Mouse (Mus musculus) liver, postnatal 0 days (tissue): ENCODE measurements at regions not wholly inside any gene's neighbourhood (a gene's known extent, or its start where the extent isn't known, plus 50 kb on each side); places are given as distances from the start of the nearest gene placed in this dataset.

Experiments
- ATAC-seq: fragments of 200-750 bp; cut with Nextera tagmentation; 2 replicates; pipeline ENCODE4 v1.8.0; 2017; ENCODE audit warnings: mild to moderate bottlenecking, moderate library complexity
- DNase-seq: peaks from one replicate; pipeline ENCODE4 v3.0.0-alpha.2; 2016
- H3K27ac ChIP-seq: fragments of 300-500 bp; sonication (generic); 2 replicates; pipeline ENCODE4 v1.5.1; 2014; ENCODE audit warnings: antibody characterized with exemption, moderate library complexity, mild to moderate bottlenecking, low read depth
- H3K27me3 ChIP-seq: fragments of 300-500 bp; sonication (generic); 2 replicates; pipeline ENCODE4 v1.6.1; 2014; ENCODE audit warnings: low read length, control low read depth, mixed read lengths; ENCODE audit not compliant: insufficient read depth
- H3K36me3 ChIP-seq: fragments of 300-500 bp; sonication (generic); replicated peaks from 2 replicates; pipeline ENCODE4 v1.6.1; 2014; ENCODE audit warnings: mild to moderate bottlenecking, control low read depth, low read length, moderate library complexity, mixed read lengths; ENCODE audit not compliant: insufficient read depth
- H3K4me1 ChIP-seq: fragments of 300-500 bp; sonication (generic); 2 replicates; pipeline ENCODE4 v1.6.1; 2014; ENCODE audit warnings: antibody characterized with exemption, mild to moderate bottlenecking, control low read depth; ENCODE audit not compliant: insufficient read depth
- H3K4me2 ChIP-seq: fragments of 300-500 bp; sonication (generic); 2 replicates; pipeline ENCODE4 v1.6.1; 2014; ENCODE audit warnings: low read depth, mild to moderate bottlenecking, low read length, moderate library complexity, mixed read lengths
- H3K4me3 ChIP-seq: fragments of 300-500 bp; sonication (generic); 2 replicates; pipeline ENCODE4 v1.5.1; 2014; ENCODE audit warnings: low read depth, low read length
- H3K9ac ChIP-seq: fragments of 300-500 bp; sonication (generic); replicated peaks from 2 replicates; pipeline ENCODE4 v1.6.1; 2014; ENCODE audit warnings: mild to moderate bottlenecking, moderate library complexity
- H3K9me3 ChIP-seq: fragments of 300-500 bp; sonication (generic); 2 replicates; pipeline ENCODE4 v1.6.1; 2016; ENCODE audit warnings: mild to moderate bottlenecking, control low read depth, low read length, mixed read lengths
- CTCF ChIP-seq: sonication (generic); IDR thresholded peaks from 2 replicates; pipeline ENCODE4 v1.5.1; 2016; ENCODE audit warnings: antibody characterized with exemption, low read depth
- EP300 ChIP-seq: IDR thresholded peaks from 2 replicates; pipeline ENCODE4 v1.6.1; 2016; ENCODE audit warnings: antibody characterized with exemption, low read depth, mild to moderate bottlenecking
- WGBS: fragments of 180-500 bp; shearing (Covaris S2); extraction: QIAGEN DNeasy Blood & Tissue Kit; methylation state at CpG from one replicate; pipeline ENCODE4 v1.1.7; 2014; ENCODE audit not compliant: insufficient replicate concordance; 5-methylcytosine and 5-hydroxymethylcytosine counted together

DNA sequence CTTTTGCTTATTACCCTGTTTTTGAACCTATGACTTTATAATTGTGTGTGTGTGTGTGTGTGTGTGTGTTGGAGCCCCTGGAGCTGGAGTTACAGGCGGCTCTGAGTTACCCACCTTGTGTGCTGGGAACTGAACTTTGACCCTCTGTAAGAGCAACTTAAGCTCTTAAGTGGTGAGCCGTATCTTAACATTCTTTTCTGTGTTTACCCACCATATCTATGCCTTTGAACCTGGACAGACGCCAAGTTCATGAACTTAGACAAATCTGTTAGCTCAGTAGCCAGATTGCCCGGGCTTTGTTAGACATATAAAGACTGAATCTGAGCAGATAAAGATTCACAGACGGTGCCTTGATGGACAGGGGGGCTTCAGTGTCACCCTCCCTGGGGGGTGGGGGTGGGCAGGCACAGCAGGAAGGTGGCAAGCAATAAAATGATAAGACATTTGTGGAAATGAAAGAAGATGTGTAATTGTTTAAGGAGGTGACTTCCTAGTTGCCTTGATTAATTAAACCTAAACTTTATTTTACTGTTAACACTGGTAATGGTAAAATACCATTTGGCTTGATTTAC, 58.1 kb upstream of the Rasl11b start:
- H3K36me3 ChIP-seq, result no peaks in the 10 kb centered on the region
- no peaks in the 10 kb centered on the region for H3K27me3 ChIP-seq
- ATAC-seq, result no peak
- TF ChIP-seq CTCF, result no peak
- no peak for TF ChIP-seq EP300
- no peak overlapping the region for H3K4me3 ChIP-seq
- no peaks in the 10 kb centered on the region for H3K9me3 ChIP-seq
- 43% methylated on average over 5 of the region's 5 CpGs for WGBS
- no peak overlapping the region for H3K4me2 ChIP-seq
- H3K4me1 ChIP-seq, result peaks cover 4% of the 10 kb centered on the region; the same call in 1 of the 2 replicates
- H3K27ac ChIP-seq, result no peak overlapping the region
- no peak overlapping the region for H3K9ac ChIP-seq
- no peak for DNase-seq

DNA sequence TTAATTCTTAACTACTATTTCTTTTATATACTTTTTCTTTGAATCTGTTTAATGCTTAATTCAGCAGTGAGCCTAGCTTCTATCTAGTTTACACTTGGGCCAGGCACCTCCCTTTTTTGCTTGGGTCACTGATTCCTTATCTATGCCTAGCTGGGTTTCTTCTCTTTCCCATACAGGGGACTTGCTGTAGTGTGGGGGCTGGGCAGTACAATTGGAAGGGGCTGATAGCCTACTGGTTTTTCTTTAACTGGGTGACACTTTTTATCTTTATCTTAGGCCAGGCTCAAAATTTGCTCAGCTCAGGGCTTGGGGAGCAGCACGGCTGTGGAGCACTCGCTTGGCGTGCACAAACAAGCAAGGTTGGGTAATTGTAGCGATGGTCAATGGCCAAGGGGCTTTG, 51.1 kb upstream of the Rasl11b start:
- Histone ChIP-seq H3K4me1 (0 out of 2 replicates have a peak, but pooled peaks cover 4% of the 10 kb centered on the region), H3K9ac (no peak overlapping the region), H3K9me3 (no peaks in the 10 kb centered on the region), H3K4me2 (no peak overlapping the region), H3K27ac (no peak overlapping the region), H3K4me3 (no peak overlapping the region), H3K27me3 (no peaks in the 10 kb centered on the region), H3K36me3 (no peaks in the 10 kb centered on the region)
- no peak for ATAC-seq
- DNase-seq, result no peak
- TF ChIP-seq CTCF, result no peak
- TF ChIP-seq EP300, result no peak
- WGBS, result 40% methylated on average over 4 of the region's 4 CpGs

DNA sequence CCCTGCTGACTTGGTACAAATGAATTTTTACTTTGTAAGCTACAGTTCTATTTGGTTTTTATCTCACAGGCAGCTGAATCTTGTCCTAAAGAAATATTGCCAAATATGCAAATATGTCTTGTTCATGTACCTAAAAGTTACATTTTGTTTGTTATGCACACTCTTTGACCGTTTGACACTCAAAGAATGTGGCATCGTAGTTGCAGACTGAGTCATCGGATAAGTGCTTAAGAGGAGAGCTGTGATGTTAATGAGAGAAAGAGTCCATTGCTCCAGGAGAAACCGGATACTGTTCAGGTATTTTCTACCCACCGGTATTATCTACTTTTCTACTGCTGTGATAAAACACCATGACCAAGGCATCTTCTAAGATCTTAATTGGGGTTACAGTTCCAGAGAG, 50.3 kb upstream of the Rasl11b start:
- no peak for ATAC-seq

More for the DNA sequence above, 50.3 kb upstream of the Rasl11b start:
- WGBS, result 67% methylated on average over 5 of the region's 5 CpGs
- no peak overlapping the region for H3K27ac ChIP-seq
- H3K4me1 ChIP-seq, result 0 out of 2 replicates have a peak, but pooled peaks cover 4% of the 10 kb centered on the region
- no peak for TF ChIP-seq CTCF
- TF ChIP-seq EP300, result no peak
- no peak overlapping the region for H3K9ac ChIP-seq
- no peak overlapping the region for H3K4me2 ChIP-seq
- no peaks in the 10 kb centered on the region for H3K9me3 ChIP-seq
- no peak overlapping the region for H3K4me3 ChIP-seq
- no peaks in the 10 kb centered on the region for H3K36me3 ChIP-seq
- DNase-seq, result no peak
- no peaks in the 10 kb centered on the region for H3K27me3 ChIP-seq
